In the genomic region with DNA sequence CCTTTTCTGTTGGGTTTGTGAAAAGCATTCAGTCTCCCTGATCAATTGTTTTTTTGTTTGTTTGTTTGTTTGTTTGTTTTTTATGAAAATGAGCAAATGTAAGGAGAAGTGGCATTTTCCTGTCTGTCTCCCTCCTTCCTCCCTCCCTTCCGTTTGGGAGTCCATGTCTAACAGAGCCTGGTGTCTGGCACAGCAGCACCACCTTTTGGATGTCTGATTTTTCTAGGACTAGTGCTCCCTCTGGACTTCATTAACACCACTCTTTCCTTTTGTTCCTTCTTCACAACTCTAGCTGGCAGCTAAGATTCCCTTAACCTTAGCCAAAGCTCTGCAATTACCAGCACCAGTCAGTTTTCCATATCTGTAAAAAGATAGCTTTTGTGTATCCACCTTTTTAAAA, we compare ENCODE assay signal across 10 mouse cellular contexts.
DNase-seq lines count a peak whose midpoint lies in the region; ATAC-seq and TF ChIP-seq lines count a peak whose summit lies in the region.
"Had no signal": no experiment of that assay in that cellular context is flagged by ENCODE, and none has a peak within 500 bp of the region (broad histone marks: within the 10 kb centered on the region; RNA-seq: fewer than 3 reads in every experiment).

No protein-coding gene starts in this region.

- 7% methylated on average over 1 of the region's 1 CpGs for WGBS in heart, adult 2 months
- WGBS in heart, embryonic 12.5 days, result 8% methylated on average over 1 of the region's 1 CpGs
- WGBS in liver, embryonic 14.5 days (ENCODE audit: insufficient replicate concordance), result 6% methylated on average over 1 of the region's 1 CpGs
- 17% methylated on average over 1 of the region's 1 CpGs for WGBS in liver, embryonic 11.5 days

- peak in 1 of 2 experiments; percentile 20 for DNase-seq in heart, adult 2 months
- DNase-seq in liver, embryonic 14.5 days (ENCODE audit: low read depth in 3 of 3, low spot score in 3 of 3), result no peak
- DNase-seq in liver, embryonic 11.5 days (ENCODE audit: low spot score), result no peak
- DNase-seq in MEL (ENCODE audit: low read depth, low spot score), result no peak
- DNase-seq in c-Kit-positive CD71-positive TER-119-positive erythroid progenitor cells, embryonic 14.5 days (ENCODE audit: low spot score), result peak; percentile 2
- no peak for DNase-seq in spleen, adult 12 weeks (ENCODE audit: low spot score)
- no peak for DNase-seq in right cerebral cortex, postnatal 25 days
- DNase-seq: cerebellum, adult 11-12 months had no signal

- H3K4me1 ChIP-seq in heart, adult 2 months (ENCODE audit: control insufficient read depth, insufficient read depth, low read length), result no peaks in the 10 kb centered on the region
- no peaks in the 10 kb centered on the region for H3K4me1 ChIP-seq in heart, embryonic 12.5 days (replicated peaks)
- H3K4me1 ChIP-seq in liver, embryonic 14.5 days (replicated peaks; ENCODE audit: control insufficient read depth in 2 of 2, insufficient read depth in 2 of 2, low read length in 1 of 2), result no peaks in the 10 kb centered on the region
- H3K4me1 ChIP-seq in liver, embryonic 11.5 days (replicated peaks; ENCODE audit: control insufficient read depth, insufficient read depth, low read length), result no peaks in the 10 kb centered on the region
- no peaks in the 10 kb centered on the region for H3K4me1 ChIP-seq in MEL (ENCODE audit: control insufficient read depth in 1 of 2, insufficient read depth in 2 of 2, low read length in 2 of 2)

- H3K27me3 ChIP-seq in heart, adult 2 months (ENCODE audit: control insufficient read depth, insufficient read depth, low read length), result no peaks in the 10 kb centered on the region
- H3K27me3 ChIP-seq in heart, embryonic 12.5 days (replicated peaks), result no peaks in the 10 kb centered on the region
- H3K27me3 ChIP-seq in liver, embryonic 14.5 days (ENCODE audit: control insufficient read depth, insufficient read depth, low read length), result no peaks in the 10 kb centered on the region
- no peaks in the 10 kb centered on the region for H3K27me3 ChIP-seq in liver, embryonic 11.5 days (replicated peaks; ENCODE audit: control insufficient read depth, insufficient read depth, low read length)
- no peaks in the 10 kb centered on the region for H3K27me3 ChIP-seq in MEL (ENCODE audit: control insufficient read depth in 1 of 2, insufficient read depth in 2 of 2, low read length in 2 of 2)

- TF ChIP-seq EP300 in heart, adult 2 months (IDR thresholded peaks at IDR 0.05; ENCODE audit: insufficient read depth, low read depth, low read length), result no peak
- no peak for TF ChIP-seq EP300 in liver, embryonic 14.5 days (IDR thresholded peaks at IDR 0.05; ENCODE audit: low read depth)
- TF ChIP-seq EP300 in MEL (IDR thresholded peaks at IDR 0.05; ENCODE audit: low read depth in 1 of 2, low read length in 2 of 2), result no peak

- no peak overlapping the region for H3K4me2 ChIP-seq in heart, embryonic 12.5 days
- no peak overlapping the region for H3K4me2 ChIP-seq in liver, embryonic 14.5 days (ENCODE audit: low read depth)
- H3K4me2 ChIP-seq in liver, embryonic 11.5 days, result no peak overlapping the region

- H3K9me3 ChIP-seq in heart, embryonic 12.5 days (replicated peaks), result no peaks in the 10 kb centered on the region
- no peaks in the 10 kb centered on the region for H3K9me3 ChIP-seq in liver, embryonic 14.5 days (ENCODE audit: control insufficient read depth, low read length)
- H3K9me3 ChIP-seq in liver, embryonic 11.5 days (ENCODE audit: control insufficient read depth, low read length), result no peaks in the 10 kb centered on the region
- no peaks in the 10 kb centered on the region for H3K9me3 ChIP-seq in MEL (replicated peaks; ENCODE audit: insufficient read depth, low read length)

- peak; percentile 68 for TF ChIP-seq CTCF in heart, adult 2 months (IDR thresholded peaks at IDR 0.05)
- TF ChIP-seq CTCF in liver, embryonic 14.5 days (IDR thresholded peaks at IDR 0.05; ENCODE audit: low read depth), result peak; percentile 26
- peak in 2 of 3 experiments; percentile 27 to 43; a peak in 3 of 6 replicates for TF ChIP-seq CTCF in MEL (IDR thresholded peaks at IDR 0.05 in 2 of 3, conservative IDR thresholded peaks at IDR 0.05 in 1 of 3; ENCODE audit: control insufficient read depth in 1 of 3, insufficient read depth in 1 of 3, low read depth in 2 of 3, low read length in 3 of 3, poor library complexity in 1 of 3, severe bottlenecking in 1 of 3)

- no peak overlapping the region for H3K4me3 ChIP-seq in heart, adult 2 months
- no peak overlapping the region for H3K4me3 ChIP-seq in heart, embryonic 12.5 days
- H3K4me3 ChIP-seq in liver, embryonic 14.5 days (ENCODE audit: insufficient read depth in 1 of 2, low read depth in 2 of 2, low read length in 2 of 2), result no peak overlapping the region
- no peak overlapping the region for H3K4me3 ChIP-seq in liver, embryonic 11.5 days (ENCODE audit: low read depth, low read length)
- no peak overlapping the region for H3K4me3 ChIP-seq in MEL (ENCODE audit: control insufficient read depth in 1 of 2, insufficient read depth in 1 of 2, low read depth in 2 of 2, low read length in 2 of 2)

- intact Hi-C loops in heart, adult 2 months (cut with DNase I), result loop anchor here (5.0 to 10.0 kb wide), 3 partner anchors 181 to 543 kb away; a partner anchor contains a TSS

- H3K27ac ChIP-seq in heart, adult 2 months, result no peak overlapping the region
- no peak overlapping the region for H3K27ac ChIP-seq in heart, embryonic 12.5 days (ENCODE audit: poor library complexity, severe bottlenecking)
- H3K27ac ChIP-seq in liver, embryonic 14.5 days, result no peak overlapping the region
- H3K27ac ChIP-seq in liver, embryonic 11.5 days (ENCODE audit: low read depth, low read length), result no peak overlapping the region
- no peak overlapping the region for H3K27ac ChIP-seq in MEL (ENCODE audit: control insufficient read depth, low read depth, low read length)

- no peak overlapping the region for H3K9ac ChIP-seq in heart, adult 2 months (ENCODE audit: low read depth, low read length)
- no peak overlapping the region for H3K9ac ChIP-seq in heart, embryonic 12.5 days
- H3K9ac ChIP-seq in liver, embryonic 14.5 days (replicated peaks), result no peak overlapping the region
- H3K9ac ChIP-seq in liver, embryonic 11.5 days (ENCODE audit: low read depth, low read length), result no peak overlapping the region
- no peak overlapping the region for H3K9ac ChIP-seq in MEL (ENCODE audit: control insufficient read depth, low read depth, low read length, poor library complexity, severe bottlenecking)

- TF ChIP-seq POLR2A in heart, adult 2 months (IDR thresholded peaks at IDR 0.05; ENCODE audit: insufficient read depth, low read depth, low read length), result no peak
- TF ChIP-seq POLR2A in MEL (IDR thresholded peaks at IDR 0.05; ENCODE audit: control insufficient read depth in 1 of 2, insufficient read depth in 1 of 2, low read depth in 1 of 2, low read length in 2 of 2, poor library complexity in 1 of 2), result no peak

- no peak for ATAC-seq in heart, embryonic 12.5 days (ENCODE audit: insufficient number of reproducible peaks, low FRiP score)
- ATAC-seq in liver, embryonic 14.5 days (ENCODE audit: insufficient read depth), result no peak
- no peak for ATAC-seq in liver, embryonic 11.5 days (replicated peaks; ENCODE audit: low FRiP score)
- ATAC-seq: Patski had no signal

- no peaks in the 10 kb centered on the region for H3K79me2 ChIP-seq in heart, adult 2 months (replicated peaks; ENCODE audit: control insufficient read depth, insufficient read depth, low read length)
- no peaks in the 10 kb centered on the region for H3K79me2 ChIP-seq in MEL (ENCODE audit: control insufficient read depth, insufficient read depth, low read length, poor library complexity)

- TF ChIP-seq RAD21 in MEL (IDR thresholded peaks at IDR 0.05; ENCODE audit: low read depth, low read length), result peak; percentile 50

- H3K36me3 ChIP-seq in heart, adult 2 months (ENCODE audit: control insufficient read depth, insufficient read depth, low read length), result no peaks in the 10 kb centered on the region
- H3K36me3 ChIP-seq in heart, embryonic 12.5 days, result no peaks in the 10 kb centered on the region
- no peaks in the 10 kb centered on the region for H3K36me3 ChIP-seq in liver, embryonic 14.5 days (replicated peaks; ENCODE audit: control insufficient read depth, insufficient read depth, low read depth)
- no peaks in the 10 kb centered on the region for H3K36me3 ChIP-seq in liver, embryonic 11.5 days (ENCODE audit: control insufficient read depth, insufficient read depth, low read length)
- H3K36me3 ChIP-seq in MEL (ENCODE audit: control insufficient read depth in 1 of 2, insufficient read depth in 2 of 2, low read length in 2 of 2), result peaks cover 0 to 5% of the 10 kb centered on the region in 2 experiments; a peak in 2 of 4 replicates

TF ChIP-seq in MEL, 35 proteins besides CTCF, POLR2A, EP300 and RAD21:
- 0 out of 2 replicates have a peak, but pooled peaks have one; percentile 28 for TF ChIP-seq SMC3 (IDR thresholded peaks at IDR 0.05; ENCODE audit: low read depth, low read length)
- no peak for TF ChIP-seq CHD1 (IDR thresholded peaks at IDR 0.05; ENCODE audit: low read depth, low read length)
